Mouse (Mus musculus) myocyte (in vitro differentiated cells): ENCODE data around the gene Slc25a31.

ENCODE experiments used
- CEBPB ChIP-seq: IDR thresholded peaks from 2 replicates; pipeline ENCODE4 v1.6.1; 2011; ENCODE audit warnings: mild to moderate bottlenecking, moderate library complexity; ENCODE audit not compliant: poor library complexity, insufficient read depth, severe bottlenecking
- POLR2A ChIP-seq: IDR thresholded peaks from one replicate; pipeline ENCODE4 v1.6.1; 2011; ENCODE audit warnings: low read depth, mild to moderate bottlenecking, control low read depth, moderate library complexity; ENCODE audit not compliant: insufficient read length
- POLR2AphosphoS2 ChIP-seq: IDR thresholded peaks from one replicate; pipeline ENCODE4 v1.6.1; 2011; ENCODE audit warnings: low read depth, control low read depth; ENCODE audit not compliant: insufficient read length

DNA sequence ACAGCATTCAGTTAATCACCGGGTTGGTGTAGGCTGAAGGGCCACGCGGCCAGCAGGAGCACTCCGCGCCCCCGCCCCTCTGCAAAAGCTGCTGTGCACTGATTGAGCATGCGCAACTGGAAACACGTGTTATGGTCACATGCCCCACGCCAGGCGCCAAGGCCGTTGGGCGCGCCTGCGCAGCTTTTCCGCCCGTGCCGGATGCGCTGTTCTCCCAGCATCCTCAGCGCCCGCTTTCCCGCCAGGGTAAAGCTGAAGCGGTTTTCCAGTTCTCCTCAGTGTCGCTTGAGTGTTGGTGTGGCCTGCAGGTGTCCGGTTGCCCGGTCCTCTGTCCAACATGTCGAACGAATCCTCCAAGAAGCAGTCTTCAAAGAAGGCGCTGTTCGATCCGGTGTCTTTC is at the start of gene Slc25a31:
- TF ChIP-seq POLR2A (no peak), POLR2AphosphoS2 (no peak), CEBPB (no peak)
